Mouse (Mus musculus): ENCODE results near the gene Arfgap3.

GRCm38 (mm10) chr15:83383633-83384032 lies 33.6 kb upstream of the Arfgap3 start:
- TF ChIP-seq CTCF (IDR thresholded peaks at IDR 0.05; ENCODE audit: extremely low read depth, insufficient read length, insufficient replicate concordance, low read depth, low read length) (no peak), POLR2A (IDR thresholded peaks at IDR 0.05; ENCODE audit: low read depth, low read length) (no peak)
